Mouse (Mus musculus): ENCODE measurements around the gene Tcta.
"Not testable (repeated sequence)": the region's sequence is repeated elsewhere in the genome, so short reads cannot be mapped to it uniquely, and the experiment has no call there.

Gene Tcta

GRCm38 (mm10) chr9:108271941-108272340 lies 34.0 kb downstream of the Tcta start:
- DNase-seq (ENCODE audit: low read depth): no peak

DNA sequence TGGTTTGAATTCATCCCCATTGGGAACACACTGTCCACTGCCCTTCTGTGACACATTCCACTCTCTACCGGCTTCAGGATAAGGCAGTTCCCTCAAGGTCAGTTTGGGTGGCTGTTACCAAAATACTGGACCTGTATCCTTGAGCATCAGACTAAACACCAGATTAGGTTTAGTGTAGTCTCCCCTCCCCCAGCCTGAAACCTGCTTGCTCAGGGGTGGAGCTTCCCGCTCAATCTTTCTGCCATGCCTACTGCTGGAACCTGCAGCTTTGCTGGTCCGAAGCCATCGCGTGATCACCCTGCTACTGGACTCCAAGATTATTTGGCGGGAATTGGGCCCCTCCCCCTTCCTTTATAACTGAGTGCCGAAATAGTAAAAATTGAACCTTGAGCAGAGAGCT lies 37.3 kb downstream of the Tcta start:
- not testable (repeated sequence) for DNase-seq (ENCODE audit: low read depth)

GRCm38 (mm10) chr9:108267691-108268090 lies 38.3 kb downstream of the Tcta start:
- no peak for DNase-seq (ENCODE audit: low read depth)

DNA sequence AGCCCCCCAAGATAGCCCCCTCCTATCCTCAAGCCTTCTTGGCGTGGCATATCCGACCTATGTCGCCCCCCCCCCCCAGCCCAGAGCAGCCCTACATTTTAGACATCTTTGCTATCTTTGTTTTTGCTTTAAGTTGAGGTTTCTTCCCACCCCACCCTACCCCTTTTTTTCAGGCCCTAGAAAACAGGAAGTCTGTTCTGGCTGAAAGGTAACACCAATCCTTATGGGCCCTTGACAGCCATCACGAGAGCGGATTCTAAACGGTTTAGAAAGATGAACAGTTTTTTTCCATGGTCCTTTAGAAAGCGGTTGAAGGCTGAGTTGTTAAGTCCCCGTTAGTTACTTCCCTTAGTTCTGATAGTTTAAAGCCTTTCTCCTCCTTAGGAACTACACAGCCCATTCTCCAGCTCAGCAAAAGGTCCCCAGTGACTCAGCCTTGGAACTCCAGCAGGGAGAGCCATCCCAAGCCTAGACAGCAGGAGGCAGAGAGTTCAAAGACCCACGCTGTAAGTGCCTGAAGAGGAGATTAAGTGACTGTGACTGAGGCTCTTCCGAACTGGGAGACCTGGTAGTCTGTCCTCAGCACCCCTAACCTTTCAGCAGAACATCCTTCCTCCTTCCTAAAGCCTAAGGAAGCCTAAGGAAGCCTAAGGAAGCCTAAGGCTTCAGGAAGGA lies 39.6 kb downstream of the Tcta start:
- DNase-seq (ENCODE audit: low read depth): no peak

DNA sequence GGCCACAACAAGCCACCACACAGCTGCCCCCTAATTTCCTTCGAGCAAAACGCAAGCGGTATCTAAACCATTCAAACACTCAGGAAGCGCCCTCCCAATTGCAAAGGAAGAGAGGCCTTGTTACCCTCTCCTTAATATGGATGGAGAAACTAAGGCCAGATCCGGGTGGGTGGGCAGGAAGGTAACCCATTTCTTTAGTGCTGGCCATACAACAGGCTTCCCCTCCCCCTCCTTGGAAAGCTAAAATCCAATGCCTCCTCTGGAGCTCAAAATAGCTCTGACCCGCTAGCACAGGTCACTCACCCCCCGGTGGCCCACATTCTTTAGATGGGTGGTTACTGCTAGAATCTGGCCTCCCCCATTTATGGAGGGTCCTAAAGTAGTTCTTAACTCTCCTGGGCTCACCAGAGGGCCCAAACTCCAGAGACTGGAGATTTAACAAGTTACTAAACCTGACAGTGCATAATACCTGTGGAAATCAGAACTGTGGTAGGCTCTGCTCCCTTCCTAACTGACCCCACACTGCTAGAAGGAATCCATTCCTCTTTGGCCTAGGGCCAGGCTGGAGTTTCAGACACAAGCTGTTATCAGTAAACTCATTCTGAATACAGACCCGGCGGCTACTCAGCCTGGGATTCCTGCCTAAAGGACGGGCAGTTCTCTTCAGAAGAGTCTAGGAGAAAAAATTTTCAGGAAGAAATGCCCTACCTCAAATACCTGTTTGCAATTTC lies 41.6 kb downstream of the Tcta start:
- no peak for DNase-seq (ENCODE audit: low read depth)

DNA sequence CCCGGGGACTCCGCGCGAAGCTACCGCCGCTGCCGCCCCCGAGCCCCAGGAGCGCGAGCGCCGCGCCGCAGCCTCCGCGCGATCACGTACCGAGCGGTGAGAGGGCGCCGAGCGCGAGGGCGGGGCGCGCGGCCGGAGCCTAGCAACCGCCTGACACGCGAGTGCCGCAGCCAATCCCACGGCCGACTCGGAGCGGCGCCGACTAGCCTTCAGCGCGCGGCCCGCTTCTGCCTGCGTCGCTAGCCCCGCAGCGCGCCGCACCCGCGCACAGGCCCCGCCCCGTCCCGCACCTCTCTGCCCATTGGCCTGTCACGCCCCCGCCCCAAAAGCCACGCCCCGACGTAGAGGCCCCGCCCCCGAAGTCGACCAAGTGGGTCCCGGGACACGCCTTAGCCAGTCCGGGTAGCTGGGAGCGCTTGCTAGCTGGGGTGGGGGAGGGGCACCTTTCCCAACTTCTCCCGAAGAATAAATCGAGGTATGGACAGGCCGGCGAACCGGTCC lies 42.2 kb downstream of the Tcta start, which contains the start of gene Dag1:
Dag1 (minus strand) TSS at position 269 of the 501 bp plus-strand sequence.
- DNase-seq (ENCODE audit: low read depth): peak; percentile 86

DNA sequence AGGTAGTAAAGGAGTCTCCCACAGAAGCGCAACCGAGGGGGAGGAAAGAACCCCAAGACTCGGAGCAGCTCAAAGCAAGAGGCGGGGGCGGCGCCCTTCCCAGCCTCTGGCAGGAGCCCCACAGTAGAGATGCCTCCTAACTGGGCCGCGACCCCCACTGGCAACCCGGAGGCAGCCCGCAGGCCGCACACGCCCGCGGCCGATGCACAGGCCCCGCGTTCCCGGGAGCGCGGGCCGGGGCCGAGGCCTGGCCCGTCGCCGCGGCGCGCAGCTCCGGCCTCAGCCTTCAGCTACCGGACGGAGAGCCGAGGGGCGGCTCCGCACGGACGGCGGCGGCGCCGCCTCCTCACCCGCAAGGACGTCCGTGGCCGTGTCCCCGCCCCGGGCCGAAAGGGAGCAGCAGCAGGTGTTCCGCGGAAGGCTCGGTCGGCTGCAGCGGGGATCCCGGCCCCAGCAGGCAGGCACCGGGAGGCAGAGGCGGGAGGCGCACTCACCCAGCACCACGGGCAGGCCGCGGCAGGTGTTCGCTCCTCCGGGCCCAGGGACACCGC lies 42.8 kb downstream of the Tcta start:
- DNase-seq (ENCODE audit: low read depth): no peak

DNA sequence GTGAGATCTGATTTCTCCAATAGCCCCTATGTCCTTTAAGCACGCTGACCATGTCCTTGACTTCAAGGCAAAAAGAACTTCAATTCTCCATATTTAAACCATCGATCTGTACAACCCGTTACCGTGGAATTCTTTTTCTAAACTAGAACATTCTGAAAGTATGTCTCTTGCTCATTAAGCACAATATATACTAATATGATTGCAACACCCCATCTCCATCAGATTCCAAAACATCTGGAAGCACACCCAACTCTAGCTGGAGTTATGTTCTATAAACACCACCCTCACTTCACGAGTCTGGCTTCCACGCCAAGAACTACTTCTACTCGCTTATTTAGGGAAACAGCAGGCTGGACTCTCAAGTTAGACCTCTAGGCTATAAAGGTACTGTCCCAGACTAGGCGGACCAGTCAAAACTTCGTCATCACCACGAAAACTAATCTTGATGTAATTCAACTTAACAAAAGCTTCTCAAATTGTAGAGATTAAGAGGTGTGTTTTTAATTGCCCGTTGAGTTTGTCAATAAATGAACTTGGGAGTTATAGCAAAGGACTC lies 43.4 kb downstream of the Tcta start:
- DNase-seq (ENCODE audit: low read depth): no peak

DNA sequence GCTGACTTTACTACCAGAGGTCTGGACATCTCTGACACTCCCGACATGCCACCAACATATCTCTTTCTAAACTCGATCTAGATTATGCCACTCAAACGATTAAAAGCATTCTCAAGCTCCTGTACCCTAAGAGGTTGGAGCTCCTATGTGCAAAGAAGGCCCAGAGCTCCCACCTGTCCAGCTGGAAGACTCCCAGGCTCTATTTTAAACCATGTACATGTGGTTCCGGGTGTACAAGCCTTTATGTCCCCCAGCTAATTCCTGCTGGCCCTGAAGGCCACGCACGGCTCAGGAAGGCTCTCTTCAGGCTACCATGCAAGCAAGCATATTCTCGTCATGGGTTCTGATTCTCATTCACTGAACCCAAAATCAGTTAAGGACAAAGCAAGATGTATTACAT lies 44.1 kb downstream of the Tcta start:
- DNase-seq (ENCODE audit: low read depth): no peak

GRCm38 (mm10) chr9:108260526-108260925 lies 45.4 kb downstream of the Tcta start:
- DNase-seq (ENCODE audit: low read depth): no peak
